Mouse (Mus musculus): Measurements from ENCODE around the gene Gga3. TPM values are rescaled to one million over a fixed set of nuclear protein-coding genes. Genes with fewer than 3 reads are reported as not detected.
A peak's percentile ranks its signal among the peaks of the same experiment; 100 is the strongest.
"Not testable (repeated sequence)": the region's sequence is repeated elsewhere in the genome, so short reads cannot be mapped to it uniquely, and the experiment has no call there.

Gene Gga3
- 10 to 100 TPM; 25.3 to 30.7 TPM for total RNA-seq (2021)
- long read RNA-seq, experiment 1, partial matches to known transcripts: 2 of 5 reads
- long read RNA-seq, experiment 1, other reads (novel, unspliced or antisense): 3 of 5 reads
- long read RNA-seq, experiment 2: 0 reads

GRCm38 (mm10) chr11:115603476-115604303, at the start of gene Gga3, which contains the start of gene Mrps7:
Gene Gga3, minus strand, starts transcription at chr11:115604051.
Gene Mrps7, plus strand, starts transcription at chr11:115603925.
- DNase-seq: peak; percentile 94 to 97

GRCm38 (mm10) chr11:115653194-115653593, 49.3 kb upstream of the Gga3 start:
- DNase-seq: no peak

GRCm38 (mm10) chr11:115651680-115652079, 47.8 kb upstream of the Gga3 start:
- no peak for DNase-seq

GRCm38 (mm10) chr11:115649706-115650105, 45.9 kb upstream of the Gga3 start:
- no peak for DNase-seq

GRCm38 (mm10) chr11:115647459-115647858, 43.6 kb upstream of the Gga3 start:
- peak; percentile 33 to 72 for DNase-seq

- DNase-seq: no peak
Measured at GRCm38 (mm10) chr11:115646439-115646838, 42.6 kb upstream of the Gga3 start.

- not testable (repeated sequence) for DNase-seq
Measured at GRCm38 (mm10) chr11:115645498-115645897, 41.6 kb upstream of the Gga3 start.

- DNase-seq: no peak
Measured at GRCm38 (mm10) chr11:115644308-115644707, 40.5 kb upstream of the Gga3 start.

- DNase-seq: no peak
Measured at GRCm38 (mm10) chr11:115643265-115643664, 39.4 kb upstream of the Gga3 start.

GRCm38 (mm10) chr11:115642705-115643104, 38.9 kb upstream of the Gga3 start:
- no peak for DNase-seq

- DNase-seq: no peak
Measured at GRCm38 (mm10) chr11:115641664-115642036, 37.8 kb upstream of the Gga3 start.

- DNase-seq: no peak
Measured at GRCm38 (mm10) chr11:115640978-115641663, 37.3 kb upstream of the Gga3 start.

- DNase-seq: no peak
Measured at GRCm38 (mm10) chr11:115640311-115640828, 36.5 kb upstream of the Gga3 start.

GRCm38 (mm10) chr11:115639540-115639939, 35.7 kb upstream of the Gga3 start:
- DNase-seq: no peak

- DNase-seq: peak in 1 of 2 experiments; percentile 37
Measured at GRCm38 (mm10) chr11:115638498-115639409, 34.9 kb upstream of the Gga3 start.

GRCm38 (mm10) chr11:115636960-115637359, 33.1 kb upstream of the Gga3 start:
- no peak for DNase-seq

- DNase-seq: no peak
Measured at GRCm38 (mm10) chr11:115635484-115635883, 31.6 kb upstream of the Gga3 start.

GRCm38 (mm10) chr11:115635041-115635440, 31.2 kb upstream of the Gga3 start:
- no peak for DNase-seq

GRCm38 (mm10) chr11:115634109-115634508, 30.3 kb upstream of the Gga3 start:
- no peak for DNase-seq

- DNase-seq: no peak
Measured at GRCm38 (mm10) chr11:115632862-115633261, 29.0 kb upstream of the Gga3 start.

- DNase-seq: no peak
Measured at GRCm38 (mm10) chr11:115632247-115632646, 28.4 kb upstream of the Gga3 start.

- peak; percentile 42 to 50 for DNase-seq
Measured at GRCm38 (mm10) chr11:115631505-115631890, 27.6 kb upstream of the Gga3 start.

Measured in adrenal gland, postnatal 36 days (tissue).